Mouse (Mus musculus) embryonic facial prominence, embryonic 15.5 days (tissue): ENCODE data around the gene Gm13277. TPM values are rescaled to one million over a fixed set of nuclear protein-coding genes. Genes with fewer than 3 reads are reported as not detected.
A peak's percentile ranks its signal among the peaks of the same experiment; 100 is the strongest.
"Not testable (repeated sequence)": the region's sequence is repeated elsewhere in the genome, so short reads cannot be mapped to it uniquely, and the experiment has no call there.

ENCODE experiments used
- ATAC-seq: fragments of 200-750 bp; cut with Nextera tagmentation; 2 replicates; pipeline ENCODE4 v1.8.0; 2017; ENCODE audit warnings: low read depth, moderate TSS enrichment; ENCODE audit not compliant: insufficient number of reproducible peaks, low FRiP score, low TSS enrichment
- H3K27ac ChIP-seq: fragments of 300-500 bp; sonication (generic); replicated peaks from 2 replicates; pipeline ENCODE4 v1.5.1; 2015; ENCODE audit warnings: mild to moderate bottlenecking, inconsistent platforms
- H3K27me3 ChIP-seq: fragments of 300-500 bp; sonication (generic); 2 replicates; pipeline ENCODE4 v1.6.1; 2015; ENCODE audit warnings: inconsistent platforms
- H3K36me3 ChIP-seq: fragments of 300-500 bp; sonication (generic); 2 replicates; pipeline ENCODE4 v1.6.1; 2015; ENCODE audit warnings: mild to moderate bottlenecking, inconsistent platforms
- H3K4me1 ChIP-seq: fragments of 300-500 bp; sonication (generic); 2 replicates; pipeline ENCODE4 v1.6.1; 2015; ENCODE audit warnings: inconsistent platforms
- H3K4me2 ChIP-seq: fragments of 300-500 bp; sonication (generic); replicated peaks from 2 replicates; pipeline ENCODE4 v1.6.1; 2015; ENCODE audit warnings: mild to moderate bottlenecking, inconsistent platforms
- H3K4me3 ChIP-seq: fragments of 300-500 bp; sonication (generic); replicated peaks from 2 replicates; pipeline ENCODE4 v1.5.1; 2015; ENCODE audit warnings: mild to moderate bottlenecking, inconsistent platforms
- H3K9ac ChIP-seq: fragments of 300-500 bp; sonication (generic); 2 replicates; pipeline ENCODE4 v1.6.1; 2015; ENCODE audit warnings: inconsistent platforms
- H3K9me3 ChIP-seq: fragments of 300-500 bp; sonication (generic); replicated peaks from 2 replicates; pipeline ENCODE4 v1.6.1; 2016; ENCODE audit warnings: inconsistent platforms
- whole genome bisulfite sequencing: fragments of 180-500 bp; shearing (Covaris S2); methylation state at CpG from one replicate; pipeline ENCODE4 v1.1.7; 2015; 5-methylcytosine and 5-hydroxymethylcytosine counted together
- polyA plus RNA-seq: library from polyadenylated mRNA; unstranded; fragments of >200 nt; fragmentation: Nextera tagmentation; extraction: Ambion mirVana; gene quantifications from 2 replicates; pipeline ENCODE4 v1.2.1, GENCODE M21; 2015

Gene Gm13277
- polyA plus RNA-seq, 1 experiment from 2014 or later, result not detected

DNA sequence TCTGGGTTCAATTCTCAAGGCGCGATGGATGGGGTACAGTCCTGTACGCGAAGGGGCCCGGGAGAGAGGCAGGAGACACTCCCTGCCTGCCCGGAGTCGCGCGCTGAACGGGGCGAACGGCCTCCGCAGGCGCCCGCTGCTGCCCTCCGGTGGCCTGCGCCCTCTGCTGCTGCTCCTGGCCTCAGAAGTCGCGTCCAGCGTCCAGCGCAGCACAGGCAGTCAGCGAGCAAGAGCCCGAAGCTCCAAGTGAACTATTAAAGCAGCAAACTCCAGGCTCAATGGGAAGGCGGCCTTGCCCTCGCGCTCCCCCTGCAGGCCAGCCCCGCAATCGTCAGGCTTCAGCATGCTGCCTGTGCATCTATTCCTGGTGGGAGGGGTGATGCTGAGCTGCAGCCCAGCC, 28.0 kb upstream of the Gm13277 start:
- not testable (repeated sequence) for H3K4me1 ChIP-seq, H3K9ac ChIP-seq, H3K36me3 ChIP-seq, H3K27me3 ChIP-seq, ATAC-seq, H3K9me3 ChIP-seq
- H3K27ac ChIP-seq, result peak overlapping the region; percentile 84
- WGBS, result under 1% methylated on average over 26 of the region's 28 CpGs
- H3K4me2 ChIP-seq, result peak overlapping the region; percentile 55
- peak overlapping the region; percentile 43 for H3K4me3 ChIP-seq

DNA sequence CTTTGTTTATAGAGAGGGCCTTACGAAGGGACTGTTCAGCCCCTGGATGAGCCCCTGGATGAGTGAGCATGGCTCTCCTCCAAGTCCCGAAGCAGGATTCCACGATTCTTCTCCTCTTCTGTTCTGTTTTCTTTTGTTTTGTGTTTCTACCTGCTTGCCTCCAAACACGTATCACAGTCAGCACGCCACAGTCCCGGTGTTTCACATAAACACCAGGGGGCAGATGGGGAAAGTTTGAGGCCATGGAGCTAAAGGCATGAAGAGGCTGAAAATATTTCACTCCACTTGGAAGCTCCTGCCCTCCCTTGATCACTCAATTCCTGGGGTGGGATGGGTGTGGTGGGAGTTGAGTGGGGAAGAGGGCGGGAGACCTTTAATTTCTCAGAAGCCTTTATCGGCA, 26.7 kb upstream of the Gm13277 start:
- not testable (repeated sequence) for H3K4me2 ChIP-seq, H3K4me1 ChIP-seq, H3K27ac ChIP-seq, H3K36me3 ChIP-seq, H3K9me3 ChIP-seq, ATAC-seq, H3K9ac ChIP-seq, H3K4me3 ChIP-seq, H3K27me3 ChIP-seq
- WGBS, result 63% methylated on average over 6 of the region's 8 CpGs

DNA sequence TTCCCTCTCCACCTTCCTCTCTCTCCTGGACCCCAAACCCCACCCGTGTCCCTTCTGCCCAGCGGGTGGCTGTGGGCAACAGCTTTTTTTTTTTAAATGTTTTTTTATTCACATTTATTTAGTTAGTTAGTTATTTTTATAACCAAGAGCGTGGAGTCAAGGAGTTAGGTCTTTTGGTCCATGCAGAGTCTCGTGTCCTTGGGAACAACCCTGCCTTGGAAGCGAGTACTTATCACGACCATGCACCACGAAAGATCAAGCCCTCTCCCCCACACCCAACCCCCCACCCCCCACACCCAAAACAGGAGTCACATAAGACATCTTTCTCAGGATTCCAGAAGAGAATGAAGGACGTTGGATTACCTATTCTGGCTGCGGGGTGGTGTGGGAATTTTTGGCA, 26.1 kb upstream of the Gm13277 start:
- not testable (repeated sequence) for H3K4me1 ChIP-seq, ATAC-seq, H3K4me3 ChIP-seq, H3K9me3 ChIP-seq, H3K4me2 ChIP-seq, H3K9ac ChIP-seq, H3K27ac ChIP-seq, H3K36me3 ChIP-seq, H3K27me3 ChIP-seq
- WGBS, result 57% methylated on average over 9 of the region's 9 CpGs

DNA sequence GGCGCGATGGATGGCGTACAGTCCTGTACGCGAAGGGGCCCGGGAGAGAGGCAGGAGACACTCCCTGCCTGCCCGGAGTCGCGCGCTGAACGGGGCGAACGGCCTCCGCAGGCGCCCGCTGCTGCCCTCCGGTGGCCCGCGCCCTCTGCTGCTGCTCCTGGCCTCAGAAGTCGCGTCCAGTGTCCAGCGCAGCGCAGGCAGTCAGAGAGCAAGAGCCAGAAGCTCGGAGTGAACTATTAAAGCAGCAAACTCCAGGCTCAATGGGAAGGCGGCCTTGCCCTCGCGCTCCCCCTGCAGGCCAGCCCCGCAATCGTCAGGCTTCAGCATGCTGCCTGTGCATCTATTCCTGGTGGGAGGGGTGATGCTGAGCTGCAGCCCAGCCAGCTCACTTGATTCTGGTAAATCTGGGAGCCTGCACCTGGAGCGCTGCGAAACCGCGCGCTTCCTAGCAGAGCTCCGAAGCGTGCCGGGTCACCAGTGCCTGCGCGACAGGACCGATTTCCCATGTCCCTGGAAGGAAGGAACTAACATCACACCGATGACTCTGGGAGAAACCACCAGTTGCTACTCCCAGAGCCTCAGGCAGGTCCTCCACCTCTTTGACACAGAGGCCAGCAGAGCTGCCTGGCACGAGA, 24.9 kb upstream of the Gm13277 start:
- 3% methylated on average over 37 of the region's 42 CpGs for WGBS
- ATAC-seq, H3K9ac ChIP-seq, H3K27me3 ChIP-seq, H3K36me3 ChIP-seq, H3K4me1 ChIP-seq, H3K9me3 ChIP-seq: not testable (repeated sequence)
- peak overlapping the region; percentile 44 for H3K4me3 ChIP-seq
- peak overlapping the region; percentile 75 for H3K27ac ChIP-seq
- peak overlapping the region; percentile 50 for H3K4me2 ChIP-seq

DNA sequence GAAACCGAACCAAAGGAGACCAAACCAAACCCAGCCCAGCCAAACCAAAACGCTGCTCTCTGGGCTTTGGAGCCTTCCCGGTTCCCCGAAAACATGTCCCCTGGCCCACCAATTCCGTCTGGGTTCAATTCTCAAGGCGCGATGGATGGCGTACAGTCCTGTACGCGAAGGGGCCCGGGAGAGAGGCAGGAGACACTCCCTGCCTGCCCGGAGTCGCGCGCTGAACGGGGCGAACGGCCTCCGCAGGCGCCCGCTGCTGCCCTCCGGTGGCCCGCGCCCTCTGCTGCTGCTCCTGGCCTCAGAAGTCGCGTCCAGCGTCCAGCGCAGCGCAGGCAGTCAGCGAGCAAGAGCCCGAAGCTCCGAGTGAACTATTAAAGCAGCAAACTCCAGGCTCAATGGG, 14.9 kb upstream of the Gm13277 start, which contains the start of gene Gm13290:
TSS of gene Gm13290 (plus strand) at position 301 of the 400 bp plus-strand sequence.
- not testable (repeated sequence) for H3K9ac ChIP-seq, H3K4me2 ChIP-seq, H3K27ac ChIP-seq, H3K36me3 ChIP-seq, H3K4me3 ChIP-seq, H3K9me3 ChIP-seq, H3K27me3 ChIP-seq, ATAC-seq, H3K4me1 ChIP-seq
- WGBS, result no CpG with 5 or more reads among the region's 32 CpGs

DNA sequence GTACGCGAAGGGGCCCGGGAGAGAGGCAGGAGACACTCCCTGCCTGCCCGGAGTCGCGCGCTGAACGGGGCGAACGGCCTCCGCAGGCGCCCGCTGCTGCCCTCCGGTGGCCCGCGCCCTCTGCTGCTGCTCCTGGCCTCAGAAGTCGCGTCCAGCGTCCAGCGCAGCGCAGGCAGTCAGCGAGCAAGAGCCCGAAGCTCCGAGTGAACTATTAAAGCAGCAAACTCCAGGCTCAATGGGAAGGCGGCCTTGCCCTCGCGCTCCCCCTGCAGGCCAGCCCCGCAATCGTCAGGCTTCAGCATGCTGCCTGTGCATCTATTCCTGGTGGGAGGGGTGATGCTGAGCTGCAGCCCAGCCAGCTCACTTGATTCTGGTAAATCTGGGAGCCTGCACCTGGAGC, 11.8 kb upstream of the Gm13277 start, which contains the start of gene Gm13289:
TSS of gene Gm13289 (plus strand) at position 301 of the 400 bp plus-strand sequence.
- not testable (repeated sequence) for H3K4me2 ChIP-seq, ATAC-seq, H3K9ac ChIP-seq, H3K4me1 ChIP-seq, H3K4me3 ChIP-seq, H3K27ac ChIP-seq, H3K9me3 ChIP-seq, H3K36me3 ChIP-seq, H3K27me3 ChIP-seq
- WGBS, result no CpG with 5 or more reads among the region's 29 CpGs

DNA sequence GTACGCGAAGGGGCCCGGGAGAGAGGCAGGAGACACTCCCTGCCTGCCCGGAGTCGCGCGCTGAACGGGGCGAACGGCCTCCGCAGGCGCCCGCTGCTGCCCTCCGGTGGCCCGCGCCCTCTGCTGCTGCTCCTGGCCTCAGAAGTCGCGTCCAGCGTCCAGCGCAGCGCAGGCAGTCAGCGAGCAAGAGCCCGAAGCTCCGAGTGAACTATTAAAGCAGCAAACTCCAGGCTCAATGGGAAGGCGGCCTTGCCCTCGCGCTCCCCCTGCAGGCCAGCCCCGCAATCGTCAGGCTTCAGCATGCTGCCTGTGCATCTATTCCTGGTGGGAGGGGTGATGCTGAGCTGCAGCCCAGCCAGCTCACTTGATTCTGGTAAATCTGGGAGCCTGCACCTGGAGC, 8.9 kb upstream of the Gm13277 start, which contains the start of gene Gm13272:
TSS of gene Gm13272 (plus strand) at position 301 of the 400 bp plus-strand sequence.
- no CpG with 5 or more reads among the region's 29 CpGs for WGBS
- not testable (repeated sequence) for H3K4me1 ChIP-seq, H3K36me3 ChIP-seq, H3K9me3 ChIP-seq, H3K9ac ChIP-seq, H3K27me3 ChIP-seq, ATAC-seq, H3K27ac ChIP-seq, H3K4me2 ChIP-seq, H3K4me3 ChIP-seq

DNA sequence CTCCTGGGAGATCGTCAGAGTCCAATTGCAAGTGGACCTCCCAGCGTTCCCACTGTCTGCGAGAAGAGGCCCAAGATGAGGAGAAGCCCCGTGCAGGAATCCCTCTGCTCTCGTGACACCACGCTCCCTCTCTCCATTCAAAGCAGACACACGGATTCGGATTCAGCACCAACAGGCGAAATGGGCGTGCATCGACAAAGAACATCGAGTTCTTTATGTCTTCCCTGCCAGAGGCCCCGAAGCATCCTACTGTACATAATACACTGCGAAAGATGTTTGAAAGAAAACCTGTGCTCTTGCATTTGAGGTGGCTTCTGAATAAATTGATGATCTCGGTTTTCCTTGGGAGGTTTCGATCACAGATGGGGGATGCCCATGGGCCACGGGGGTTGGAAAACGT, 8.1 kb upstream of the Gm13277 start:
- 47% methylated on average over 16 of the region's 18 CpGs for whole genome bisulfite sequencing
- not testable (repeated sequence) for ATAC-seq, H3K27ac ChIP-seq

DNA sequence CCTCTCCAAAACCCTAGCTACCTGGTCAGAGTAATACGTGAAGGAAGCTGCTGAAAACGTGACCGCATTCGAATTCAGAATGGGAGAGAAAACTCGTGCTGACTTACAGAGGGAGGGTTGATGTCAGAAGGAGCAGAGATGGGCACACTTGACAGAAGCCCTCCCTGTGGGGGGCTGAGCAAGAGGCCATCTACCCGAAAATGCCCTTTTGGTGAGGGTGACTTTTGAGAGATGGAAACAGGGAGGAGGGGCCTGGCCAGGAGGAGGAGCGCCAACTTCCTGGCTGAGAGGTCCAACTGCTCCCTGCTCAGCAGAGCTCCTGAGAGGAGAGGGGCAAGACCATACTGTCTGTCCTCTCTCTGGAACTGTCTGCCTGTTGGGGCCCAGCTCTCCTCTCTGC, 6.6 kb upstream of the Gm13277 start, which contains the start of gene Ifnz:
TSS of gene Ifnz (plus strand) at position 301 of the 400 bp plus-strand sequence.
- not testable (repeated sequence) for H3K36me3 ChIP-seq, H3K9me3 ChIP-seq, ATAC-seq, H3K27me3 ChIP-seq, H3K9ac ChIP-seq, H3K4me1 ChIP-seq
- Histone ChIP-seq H3K4me3 (peak within 1 kb of the TSS; percentile 28), H3K27ac (peak within 1 kb of the TSS; percentile 68), H3K4me2 (peak within 1 kb of the TSS; percentile 39)
- WGBS, result 13% methylated on average over 4 of the region's 7 CpGs

More for the DNA sequence above, 8.1 kb upstream of the Gm13277 start:
- not testable (repeated sequence) for H3K9ac ChIP-seq, H3K4me2 ChIP-seq, H3K9me3 ChIP-seq, H3K36me3 ChIP-seq, H3K27me3 ChIP-seq, H3K4me3 ChIP-seq, H3K4me1 ChIP-seq

DNA sequence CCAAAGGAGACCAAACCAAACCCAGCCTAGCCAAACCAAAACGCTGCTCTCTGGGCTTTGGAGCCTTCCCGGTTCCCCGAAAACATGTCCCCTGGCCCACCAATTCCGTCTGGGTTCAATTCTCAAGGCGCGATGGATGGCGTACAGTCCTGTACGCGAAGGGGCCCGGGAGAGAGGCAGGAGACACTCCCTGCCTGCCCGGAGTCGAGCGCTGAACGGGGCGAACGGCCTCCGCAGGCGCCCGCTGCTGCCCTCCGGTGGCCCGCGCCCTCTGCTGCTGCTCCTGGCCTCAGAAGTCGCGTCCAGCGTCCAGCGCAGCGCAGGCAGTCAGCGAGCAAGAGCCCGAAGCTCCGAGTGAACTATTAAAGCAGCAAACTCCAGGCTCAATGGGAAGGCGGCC, 6.1 kb upstream of the Gm13277 start:
- WGBS, result 0% methylated on average over 3 of the region's 31 CpGs
- Histone ChIP-seq H3K4me2 (peak overlapping the region; percentile 39), H3K27ac (peak overlapping the region; percentile 68), H3K4me3 (peak overlapping the region; percentile 28)
- not testable (repeated sequence) for H3K9ac ChIP-seq, H3K27me3 ChIP-seq, H3K36me3 ChIP-seq, ATAC-seq, H3K9me3 ChIP-seq, H3K4me1 ChIP-seq

DNA sequence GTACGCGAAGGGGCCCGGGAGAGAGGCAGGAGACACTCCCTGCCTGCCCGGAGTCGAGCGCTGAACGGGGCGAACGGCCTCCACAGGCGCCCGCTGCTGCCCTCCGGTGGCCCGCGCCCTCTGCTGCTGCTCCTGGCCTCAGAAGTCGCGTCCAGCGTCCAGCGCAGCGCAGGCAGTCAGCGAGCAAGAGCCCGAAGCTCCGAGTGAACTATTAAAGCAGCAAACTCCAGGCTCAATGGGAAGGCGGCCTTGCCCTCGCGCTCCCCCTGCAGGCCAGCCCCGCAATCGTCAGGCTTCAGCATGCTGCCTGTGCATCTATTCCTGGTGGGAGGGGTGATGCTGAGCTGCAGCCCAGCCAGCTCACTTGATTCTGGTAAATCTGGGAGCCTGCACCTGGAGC, 3.0 kb upstream of the Gm13277 start, which contains the start of gene Gm13276:
TSS of gene Gm13276 (plus strand) at position 301 of the 400 bp plus-strand sequence.
- H3K9ac ChIP-seq, ATAC-seq, H3K9me3 ChIP-seq, H3K4me2 ChIP-seq, H3K27ac ChIP-seq, H3K4me1 ChIP-seq, H3K27me3 ChIP-seq, H3K4me3 ChIP-seq, H3K36me3 ChIP-seq: not testable (repeated sequence)
- no CpG with 5 or more reads among the region's 27 CpGs for WGBS

DNA sequence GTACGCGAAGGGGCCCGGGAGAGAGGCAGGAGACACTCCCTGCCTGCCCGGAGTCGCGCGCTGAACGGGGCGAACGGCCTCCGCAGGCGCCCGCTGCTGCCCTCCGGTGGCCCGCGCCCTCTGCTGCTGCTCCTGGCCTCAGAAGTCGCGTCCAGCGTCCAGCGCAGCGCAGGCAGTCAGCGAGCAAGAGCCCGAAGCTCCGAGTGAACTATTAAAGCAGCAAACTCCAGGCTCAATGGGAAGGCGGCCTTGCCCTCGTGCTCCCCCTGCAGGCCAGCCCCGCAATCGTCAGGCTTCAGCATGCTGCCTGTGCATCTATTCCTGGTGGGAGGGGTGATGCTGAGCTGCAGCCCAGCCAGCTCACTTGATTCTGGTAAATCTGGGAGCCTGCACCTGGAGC, 2.8 kb downstream of the Gm13277 start, which contains the start of gene Gm13278:
TSS of gene Gm13278 (plus strand) at position 301 of the 400 bp plus-strand sequence.
- WGBS, result no CpG with 5 or more reads among the region's 28 CpGs
- ATAC-seq, H3K9me3 ChIP-seq: not testable (repeated sequence)

More for the DNA sequence above, 2.8 kb downstream of the Gm13277 start, which contains the start of gene Gm13278:
- not testable (repeated sequence) for H3K9ac ChIP-seq, H3K4me3 ChIP-seq, H3K27ac ChIP-seq, H3K4me1 ChIP-seq, H3K36me3 ChIP-seq, H3K4me2 ChIP-seq, H3K27me3 ChIP-seq
